Mouse (Mus musculus) liver, embryonic 15.5 days (tissue): ENCODE data around the gene Rassf8. TPM values are rescaled to one million over a fixed set of nuclear protein-coding genes. Genes with fewer than 3 reads are reported as not detected.

Source experiments
- ATAC-seq: fragments of 200-750 bp; cut with Nextera tagmentation; 2 replicates; pipeline ENCODE4 v1.8.0; 2017; ENCODE audit warnings: moderate number of reproducible peaks, mild to moderate bottlenecking, moderate library complexity; ENCODE audit not compliant: insufficient read depth
- H3K27ac ChIP-seq: fragments of 300-500 bp; sonication (generic); replicated peaks from 2 replicates; pipeline ENCODE4 v1.5.1; 2015; ENCODE audit warnings: mild to moderate bottlenecking, inconsistent platforms
- H3K27me3 ChIP-seq: fragments of 300-500 bp; sonication (generic); 2 replicates; pipeline ENCODE4 v1.6.1; 2015; ENCODE audit warnings: mild to moderate bottlenecking, inconsistent platforms
- H3K36me3 ChIP-seq: fragments of 300-500 bp; sonication (generic); replicated peaks from 2 replicates; pipeline ENCODE4 v1.6.1; 2015; ENCODE audit warnings: moderate library complexity, mild to moderate bottlenecking, inconsistent platforms
- H3K4me1 ChIP-seq: fragments of 300-500 bp; sonication (generic); replicated peaks from 2 replicates; pipeline ENCODE4 v1.6.1; 2015; ENCODE audit warnings: inconsistent platforms
- H3K4me2 ChIP-seq: fragments of 300-500 bp; sonication (generic); 2 replicates; pipeline ENCODE4 v1.6.1; 2015; ENCODE audit warnings: moderate library complexity, mild to moderate bottlenecking, inconsistent platforms
- H3K4me3 ChIP-seq: fragments of 300-500 bp; sonication (generic); replicated peaks from 2 replicates; pipeline ENCODE4 v1.5.1; 2015; ENCODE audit warnings: mild to moderate bottlenecking, inconsistent platforms
- H3K9ac ChIP-seq: fragments of 300-500 bp; sonication (generic); 2 replicates; pipeline ENCODE4 v1.6.1; 2015; ENCODE audit warnings: moderate library complexity, mild to moderate bottlenecking, inconsistent platforms
- H3K9me3 ChIP-seq: fragments of 300-500 bp; sonication (generic); replicated peaks from 2 replicates; pipeline ENCODE4 v1.6.1; 2016; ENCODE audit warnings: inconsistent platforms
- WGBS: fragments of 180-500 bp; shearing (Covaris S2); methylation state at CpG from one replicate; pipeline ENCODE4 v1.1.7; 2015; ENCODE audit warnings: mixed read lengths; ENCODE audit not compliant: insufficient replicate concordance; 5-methylcytosine and 5-hydroxymethylcytosine counted together
- polyA plus RNA-seq: library from polyadenylated mRNA; unstranded; fragments of >200 nt; fragmentation: Nextera tagmentation; extraction: Ambion mirVana; gene quantifications from 2 replicates; pipeline ENCODE4 v1.2.1, GENCODE M21; 2015

Rassf8 gene
- polyA plus RNA-seq, 1 experiment from 2014 or later = 1.6 TPM

DNA sequence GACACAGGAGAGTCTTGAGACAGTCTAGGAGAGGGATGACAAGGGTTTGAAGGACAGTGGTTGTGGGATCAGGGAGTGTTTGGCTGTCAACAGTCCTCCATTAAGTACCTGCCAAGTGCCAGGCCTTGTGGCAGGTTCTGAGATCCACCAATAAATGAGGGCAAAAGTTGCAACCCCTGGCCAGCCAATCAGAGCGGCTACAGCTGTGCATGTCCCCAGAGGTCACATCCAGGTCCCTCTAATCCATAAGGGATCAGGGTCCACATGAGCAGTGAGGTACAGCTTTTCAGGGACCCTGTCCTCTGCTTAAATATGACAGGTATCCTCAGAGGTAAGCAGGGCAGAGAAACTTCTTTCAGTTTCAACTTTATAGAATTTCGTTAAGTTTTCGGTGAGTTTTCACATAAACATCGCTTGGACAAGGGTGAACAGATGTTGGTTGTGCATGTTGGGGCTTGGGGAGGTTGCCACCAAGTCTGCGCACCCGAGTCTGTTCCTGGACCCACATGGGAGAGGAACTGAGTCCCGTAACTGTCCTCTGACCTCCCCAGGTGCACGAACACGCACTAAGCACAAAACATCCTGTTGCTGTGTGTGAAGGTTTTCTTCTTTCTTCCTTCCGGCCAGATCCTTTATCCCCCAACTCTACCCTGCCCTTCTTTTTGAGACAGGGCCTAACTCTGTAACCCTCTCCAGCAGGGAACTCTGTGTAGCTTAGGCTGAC, 107.0 kb downstream of the Rassf8 start:
- H3K36me3 ChIP-seq = no peaks in the 10 kb centered on the region
- no peak overlapping the region for H3K9ac ChIP-seq
- H3K4me2 ChIP-seq = no peak overlapping the region
- 0 out of 2 replicates have a peak, but pooled peaks cover 2% of the 10 kb centered on the region for H3K27me3 ChIP-seq
- no peak for ATAC-seq
- H3K27ac ChIP-seq = no peak overlapping the region
- H3K4me1 ChIP-seq = peaks cover 6% of the 10 kb centered on the region
- H3K4me3 ChIP-seq = no peak overlapping the region
- 70% methylated on average over 10 of the region's 10 CpGs for WGBS
- no peaks in the 10 kb centered on the region for H3K9me3 ChIP-seq

DNA sequence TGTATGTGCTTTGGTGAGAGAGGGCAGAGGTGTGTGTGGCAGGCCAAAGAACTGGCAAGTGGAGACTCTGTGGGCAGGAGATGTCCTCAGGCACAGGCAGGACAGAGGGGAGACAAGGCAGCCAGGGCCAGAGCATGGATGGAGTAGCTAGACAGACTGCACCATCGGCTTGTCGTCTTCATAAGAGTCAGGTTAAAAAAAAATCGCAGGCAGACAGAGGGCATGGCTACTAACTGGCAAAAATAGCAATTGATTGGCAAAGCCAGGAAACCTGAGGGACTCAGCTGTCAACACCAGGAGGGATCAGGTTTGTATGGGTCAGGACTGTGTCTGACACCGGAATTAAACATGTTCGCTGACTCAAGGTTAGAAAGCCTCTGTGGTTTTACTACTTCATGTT, 108.2 kb downstream of the Rassf8 start:
- H3K4me1 ChIP-seq = peaks cover 6% of the 10 kb centered on the region
- no peaks in the 10 kb centered on the region for H3K9me3 ChIP-seq
- H3K27me3 ChIP-seq = 0 out of 2 replicates have a peak, but pooled peaks cover 3% of the 10 kb centered on the region
- H3K27ac ChIP-seq = no peak overlapping the region
- no peaks in the 10 kb centered on the region for H3K36me3 ChIP-seq
- no peak overlapping the region for H3K4me2 ChIP-seq
- no peak overlapping the region for H3K9ac ChIP-seq
- no peak overlapping the region for H3K4me3 ChIP-seq
- 62% methylated on average over 5 of the region's 5 CpGs for WGBS
- no peak for ATAC-seq

DNA sequence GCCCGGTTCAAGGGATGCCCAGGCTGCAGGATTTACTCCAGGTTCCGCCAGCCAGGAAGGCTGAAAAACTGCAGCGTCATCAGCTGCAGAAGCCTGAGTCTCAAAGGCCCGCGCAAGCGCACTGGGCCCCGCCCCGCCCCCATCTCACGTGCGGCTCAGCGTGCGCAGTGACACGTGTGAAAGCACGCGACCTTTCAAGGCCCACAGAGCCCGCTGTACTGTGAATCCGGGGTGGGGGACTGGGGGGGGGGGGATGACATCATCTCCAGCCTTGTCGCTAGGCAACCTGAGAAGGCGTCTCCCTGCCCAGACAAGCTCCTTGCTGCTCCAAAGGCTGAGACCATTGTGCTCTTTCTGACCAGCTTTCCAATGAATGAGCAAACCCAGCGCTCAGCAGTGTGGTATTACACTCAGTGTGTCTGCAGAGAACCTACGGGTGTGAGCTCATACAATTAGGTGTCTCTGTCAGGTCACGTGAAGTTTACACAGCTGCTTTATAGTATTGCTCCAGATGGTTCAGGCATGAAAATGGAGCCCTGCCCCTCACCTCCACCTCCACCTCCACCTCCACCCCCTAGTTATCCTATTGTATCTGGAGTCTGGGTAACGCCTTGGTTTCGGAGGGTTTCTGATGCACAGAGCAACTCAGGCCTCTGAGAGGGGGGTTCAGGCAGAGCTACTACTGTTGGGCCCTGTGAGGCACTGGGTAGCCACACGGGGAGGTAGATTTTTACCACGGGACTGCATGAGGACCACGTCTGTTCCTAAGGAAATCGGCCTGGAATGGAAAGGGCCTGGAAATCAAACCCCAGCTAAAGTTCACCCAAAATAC, 109.4 kb downstream of the Rassf8 start:
- no peak overlapping the region for H3K9ac ChIP-seq
- H3K27me3 ChIP-seq = peaks cover 10% of the 10 kb centered on the region; the same call in 1 of the 2 replicates
- no peaks in the 10 kb centered on the region for H3K9me3 ChIP-seq
- no peak overlapping the region for H3K27ac ChIP-seq
- no peaks in the 10 kb centered on the region for H3K36me3 ChIP-seq
- H3K4me1 ChIP-seq = peaks cover 6% of the 10 kb centered on the region
- WGBS = 15% methylated on average over 28 of the region's 28 CpGs
- H3K4me2 ChIP-seq = peak overlapping the region; percentile 46
- peak; percentile 53 for ATAC-seq
- no peak overlapping the region for H3K4me3 ChIP-seq

GRCm38 (mm10) chr6:145857428-145857827, 110.9 kb downstream of the Rassf8 start:
- Histone ChIP-seq H3K4me1 (peaks cover 6% of the 10 kb centered on the region), H3K36me3 (no peaks in the 10 kb centered on the region), H3K9me3 (no peaks in the 10 kb centered on the region), H3K4me2 (no peak overlapping the region), H3K4me3 (no peak overlapping the region), H3K27ac (no peak overlapping the region), H3K9ac (no peak overlapping the region), H3K27me3 (peaks cover 22% of the 10 kb centered on the region)
- ATAC-seq = no peak
- 76% methylated on average over 7 of the region's 7 CpGs for WGBS

GRCm38 (mm10) chr6:145858414-145858813, 111.9 kb downstream of the Rassf8 start:
- ATAC-seq = no peak
- H3K4me1 ChIP-seq = peaks cover 16% of the 10 kb centered on the region
- WGBS = 62% methylated on average over 8 of the region's 8 CpGs

GRCm38 (mm10) chr6:145860350-145860749, 113.8 kb downstream of the Rassf8 start:
- no peaks in the 10 kb centered on the region for H3K36me3 ChIP-seq
- H3K4me3 ChIP-seq = no peak overlapping the region
- ATAC-seq = no peak
- H3K4me1 ChIP-seq = peaks cover 19% of the 10 kb centered on the region
- no peak overlapping the region for H3K27ac ChIP-seq
- H3K9ac ChIP-seq = no peak overlapping the region
- H3K4me2 ChIP-seq = no peak overlapping the region
- no peaks in the 10 kb centered on the region for H3K9me3 ChIP-seq
- 10% methylated on average over 2 of the region's 2 CpGs for WGBS
- peaks cover 51% of the 10 kb centered on the region for H3K27me3 ChIP-seq

More at GRCm38 (mm10) chr6:145858414-145858813, 111.9 kb downstream of the Rassf8 start:
- H3K36me3 ChIP-seq = no peaks in the 10 kb centered on the region
- no peak overlapping the region for H3K4me3 ChIP-seq
- H3K9ac ChIP-seq = no peak overlapping the region
- H3K27ac ChIP-seq = no peak overlapping the region
- no peak overlapping the region for H3K4me2 ChIP-seq
- H3K9me3 ChIP-seq = no peaks in the 10 kb centered on the region
- H3K27me3 ChIP-seq = peaks cover 31% of the 10 kb centered on the region

GRCm38 (mm10) chr6:145861462-145862227, 115.1 kb downstream of the Rassf8 start:
- H3K9ac ChIP-seq = no peak overlapping the region

GRCm38 (mm10) chr6:145862321-145862720, 115.8 kb downstream of the Rassf8 start:
- H3K9ac ChIP-seq = no peak overlapping the region
- peak overlapping the region; percentile 70 for H3K4me2 ChIP-seq
- H3K27me3 ChIP-seq = peaks cover 70% of the 10 kb centered on the region
- H3K4me3 ChIP-seq = no peak overlapping the region
- no peak for ATAC-seq
- WGBS = 15% methylated on average over 4 of the region's 4 CpGs
- peaks cover 26% of the 10 kb centered on the region for H3K4me1 ChIP-seq
- H3K9me3 ChIP-seq = no peaks in the 10 kb centered on the region
- no peaks in the 10 kb centered on the region for H3K36me3 ChIP-seq
- no peak overlapping the region for H3K27ac ChIP-seq

More at GRCm38 (mm10) chr6:145861462-145862227, 115.1 kb downstream of the Rassf8 start:
- H3K4me3 ChIP-seq = no peak overlapping the region
- ATAC-seq = no peak
- WGBS = 64% methylated on average over 9 of the region's 9 CpGs
- H3K27ac ChIP-seq = no peak overlapping the region
- H3K9me3 ChIP-seq = no peaks in the 10 kb centered on the region
- peaks cover 26% of the 10 kb centered on the region for H3K4me1 ChIP-seq
- peaks cover 64% of the 10 kb centered on the region for H3K27me3 ChIP-seq
- no peaks in the 10 kb centered on the region for H3K36me3 ChIP-seq
- no peak overlapping the region for H3K4me2 ChIP-seq

DNA sequence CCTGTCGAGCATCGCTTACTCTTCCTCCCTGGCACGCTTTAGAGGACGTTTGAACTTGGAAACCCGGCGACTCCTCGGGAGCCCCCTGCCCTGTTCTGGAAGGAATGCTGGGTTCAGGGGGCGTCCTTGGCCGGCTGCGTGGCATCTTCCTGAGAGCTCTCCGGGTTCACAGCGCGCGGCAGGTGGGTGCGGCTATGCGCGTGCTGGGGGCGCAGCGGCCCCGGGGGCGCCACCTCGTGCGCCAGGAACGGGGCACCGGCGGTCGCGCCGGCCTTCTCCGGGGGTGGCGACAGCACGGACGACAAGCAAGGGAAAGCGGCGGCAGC, 116.2 kb downstream of the Rassf8 start:
- ATAC-seq = no peak
- H3K4me1 ChIP-seq = peaks cover 26% of the 10 kb centered on the region
- H3K4me2 ChIP-seq = peak overlapping the region; percentile 70
- H3K27me3 ChIP-seq = peaks cover 74% of the 10 kb centered on the region
- H3K27ac ChIP-seq = no peak overlapping the region
- H3K4me3 ChIP-seq = peak overlapping the region; percentile 46
- no peaks in the 10 kb centered on the region for H3K36me3 ChIP-seq
- H3K9me3 ChIP-seq = no peaks in the 10 kb centered on the region
- WGBS = 2% methylated on average over 35 of the region's 35 CpGs
- H3K9ac ChIP-seq = no peak overlapping the region

- H3K27ac ChIP-seq = no peak overlapping the region
- under 1% methylated on average over 89 of the region's 105 CpGs for WGBS
- peak; percentile 34; the same call in 1 of the 2 replicates for ATAC-seq
- peak overlapping the region; percentile 46 for H3K4me3 ChIP-seq
- peaks cover 80% of the 10 kb centered on the region for H3K27me3 ChIP-seq
- H3K9ac ChIP-seq = no peak overlapping the region
- H3K4me2 ChIP-seq = peak overlapping the region; percentile 70
- peaks cover 26% of the 10 kb centered on the region for H3K4me1 ChIP-seq
- H3K9me3 ChIP-seq = no peaks in the 10 kb centered on the region
- H3K36me3 ChIP-seq = no peaks in the 10 kb centered on the region
These were observed 116.8 kb downstream of the Rassf8 start for GRCm38 (mm10) chr6:145863065-145863971.
